Mouse (Mus musculus) stomach, postnatal 0 days (tissue): ENCODE measurements at regions not wholly inside any gene's neighbourhood (a gene's known extent, or its start where the extent isn't known, plus 50 kb on each side); places are given as distances from the start of the nearest gene placed in this dataset.

ENCODE experiments used
- CTCF ChIP-seq: IDR thresholded peaks from 2 replicates; pipeline ENCODE4 v1.5.1; 2016; ENCODE audit warnings: antibody characterized with exemption, low read depth, mild to moderate bottlenecking, moderate library complexity
- EP300 ChIP-seq: optimal IDR thresholded peaks from 2 replicates; pipeline ENCODE3; 2016; ENCODE audit warnings: antibody characterized with exemption

GRCm38 (mm10) chr11:31725936-31726647, 54.4 kb upstream of the Bod1 start:
- TF ChIP-seq EP300 (no peak), CTCF (no peak)
